Mouse (Mus musculus): ENCODE results near the gene Ssu72. TPM values are rescaled to one million over a fixed set of nuclear protein-coding genes. Genes with fewer than 3 reads are reported as not detected.

The Ssu72 gene
- polyA plus RNA-seq, 1 experiment from 2014 or later = 156 TPM

GRCm38 (mm10) chr4:155703425-155703929 lies 1.1 kb upstream of the Ssu72 start:
- Histone ChIP-seq H3K27me3 (ENCODE audit: insufficient read depth, low read length) (no peaks in the 10 kb centered on the region), H3K4me2 (no peak overlapping the region), H3K9ac (no peak overlapping the region), H3K27ac (ENCODE audit: low read depth) (no peak overlapping the region), H3K9me3 (ENCODE audit: low read depth, low read length) (no peaks in the 10 kb centered on the region), H3K36me3 (ENCODE audit: insufficient read depth) (no peaks in the 10 kb centered on the region), H3K4me3 (ENCODE audit: low read depth, low read length) (no peak overlapping the region), H3K4me1 (ENCODE audit: insufficient read depth) (peaks cover 5% of the 10 kb centered on the region; the same call in 1 of the 2 replicates)
- no peak for ATAC-seq (ENCODE audit: insufficient read depth)
- WGBS = 93% methylated on average over 4 of the region's 4 CpGs
- no peak for TF ChIP-seq CTCF (IDR thresholded peaks at IDR 0.05; ENCODE audit: low read depth)
- DNase-seq = no peak

GRCm38 (mm10) chr4:155705592-155705929 lies 961 bp downstream of the Ssu72 start:
- peak overlapping the region; percentile 97 for H3K27ac ChIP-seq (ENCODE audit: low read depth)
- no peaks in the 10 kb centered on the region for H3K9me3 ChIP-seq (ENCODE audit: low read depth, low read length)
- peak overlapping the region; percentile 87 for H3K9ac ChIP-seq
- H3K4me2 ChIP-seq = peak overlapping the region; percentile 89
- WGBS = under 1% methylated on average over 19 of the region's 19 CpGs
- H3K27me3 ChIP-seq (ENCODE audit: insufficient read depth, low read length) = no peaks in the 10 kb centered on the region
- peak overlapping the region; percentile 95 for H3K4me3 ChIP-seq (ENCODE audit: low read depth, low read length)
- H3K36me3 ChIP-seq (ENCODE audit: insufficient read depth) = no peaks in the 10 kb centered on the region
- no peak for ATAC-seq (ENCODE audit: insufficient read depth)
- peak; percentile 30 for DNase-seq
- peaks cover 5% of the 10 kb centered on the region; the same call in 1 of the 2 replicates for H3K4me1 ChIP-seq (ENCODE audit: insufficient read depth)
- TF ChIP-seq CTCF (IDR thresholded peaks at IDR 0.05; ENCODE audit: low read depth) = no peak

- H3K27me3 ChIP-seq (ENCODE audit: insufficient read depth, low read length) = no peaks in the 10 kb centered on the region
- WGBS = 68% methylated on average over 2 of the region's 2 CpGs
- H3K9me3 ChIP-seq (ENCODE audit: low read depth, low read length) = no peaks in the 10 kb centered on the region
- ATAC-seq (ENCODE audit: insufficient read depth) (no peak), DNase-seq (peak; percentile 9)
- 0 out of 2 replicates have a peak overlapping the region, but pooled peaks have one; percentile 7 for H3K4me2 ChIP-seq
- H3K9ac ChIP-seq = no peak overlapping the region
- peaks cover 5% of the 10 kb centered on the region; the same call in 1 of the 2 replicates for H3K4me1 ChIP-seq (ENCODE audit: insufficient read depth)
- TF ChIP-seq CTCF (IDR thresholded peaks at IDR 0.05; ENCODE audit: low read depth) = no peak
- H3K27ac ChIP-seq (ENCODE audit: low read depth) = no peak overlapping the region
- H3K4me3 ChIP-seq (ENCODE audit: low read depth, low read length) = no peak overlapping the region
- no peaks in the 10 kb centered on the region for H3K36me3 ChIP-seq (ENCODE audit: insufficient read depth)
Observed at GRCm38 (mm10) chr4:155708582-155708981, 4.0 kb downstream of the Ssu72 start.

GRCm38 (mm10) chr4:155708988-155709387 lies 4.4 kb downstream of the Ssu72 start:
- Histone ChIP-seq H3K36me3 (ENCODE audit: insufficient read depth) (no peaks in the 10 kb centered on the region), H3K9me3 (ENCODE audit: low read depth, low read length) (no peaks in the 10 kb centered on the region), H3K27me3 (ENCODE audit: insufficient read depth, low read length) (no peaks in the 10 kb centered on the region), H3K4me3 (ENCODE audit: low read depth, low read length) (no peak overlapping the region), H3K4me2 (0 out of 2 replicates have a peak overlapping the region, but pooled peaks have one; percentile 7), H3K4me1 (ENCODE audit: insufficient read depth) (peaks cover 5% of the 10 kb centered on the region; the same call in 1 of the 2 replicates), H3K9ac (no peak overlapping the region), H3K27ac (ENCODE audit: low read depth) (no peak overlapping the region)
- TF ChIP-seq CTCF (IDR thresholded peaks at IDR 0.05; ENCODE audit: low read depth) = no peak
- no peak for ATAC-seq (ENCODE audit: insufficient read depth)
- DNase-seq = no peak

- no peak for TF ChIP-seq CTCF (IDR thresholded peaks at IDR 0.05; ENCODE audit: low read depth)
- DNase-seq (peak; percentile 49), ATAC-seq (ENCODE audit: insufficient read depth) (no peak)
- Histone ChIP-seq H3K4me2 (0 out of 2 replicates have a peak overlapping the region, but pooled peaks have one; percentile 8), H3K36me3 (ENCODE audit: insufficient read depth) (peaks cover 17% of the 10 kb centered on the region), H3K27me3 (ENCODE audit: insufficient read depth, low read length) (no peaks in the 10 kb centered on the region), H3K27ac (ENCODE audit: low read depth) (no peak overlapping the region; the same call in 1 of the 2 replicates), H3K4me3 (ENCODE audit: low read depth, low read length) (no peak overlapping the region), H3K4me1 (ENCODE audit: insufficient read depth) (peaks cover 5% of the 10 kb centered on the region; the same call in 1 of the 2 replicates), H3K9me3 (ENCODE audit: low read depth, low read length) (no peaks in the 10 kb centered on the region), H3K9ac (no peak overlapping the region)
- WGBS = 61% methylated on average over 6 of the region's 6 CpGs
Observed at GRCm38 (mm10) chr4:155710521-155711252, 6.1 kb downstream of the Ssu72 start.

- DNase-seq (peak; percentile 29), ATAC-seq (ENCODE audit: insufficient read depth) (no peak)
- Histone ChIP-seq H3K27me3 (ENCODE audit: insufficient read depth, low read length) (no peaks in the 10 kb centered on the region), H3K36me3 (ENCODE audit: insufficient read depth) (peaks cover 34% of the 10 kb centered on the region), H3K9ac (no peak overlapping the region), H3K4me2 (no peak overlapping the region), H3K4me1 (ENCODE audit: insufficient read depth) (no peaks in the 10 kb centered on the region), H3K27ac (ENCODE audit: low read depth) (no peak overlapping the region), H3K9me3 (ENCODE audit: low read depth, low read length) (no peaks in the 10 kb centered on the region), H3K4me3 (ENCODE audit: low read depth, low read length) (no peak overlapping the region)
- WGBS = 59% methylated on average over 4 of the region's 4 CpGs
- peak; percentile 64 for TF ChIP-seq CTCF (IDR thresholded peaks at IDR 0.05; ENCODE audit: low read depth)
Observed at GRCm38 (mm10) chr4:155721668-155722083, 17.1 kb downstream of the Ssu72 start.

GRCm38 (mm10) chr4:155727993-155728392 lies 23.4 kb downstream of the Ssu72 start:
- Histone ChIP-seq H3K27ac (ENCODE audit: low read depth) (no peak overlapping the region), H3K9ac (no peak overlapping the region), H3K4me3 (ENCODE audit: low read depth, low read length) (no peak overlapping the region), H3K4me2 (no peak overlapping the region), H3K4me1 (ENCODE audit: insufficient read depth) (no peaks in the 10 kb centered on the region), H3K9me3 (ENCODE audit: low read depth, low read length) (no peaks in the 10 kb centered on the region), H3K36me3 (ENCODE audit: insufficient read depth) (peaks cover 38% of the 10 kb centered on the region), H3K27me3 (ENCODE audit: insufficient read depth, low read length) (no peaks in the 10 kb centered on the region)
- DNase-seq = no peak
- WGBS = 66% methylated on average over 2 of the region's 2 CpGs
- no peak for TF ChIP-seq CTCF (IDR thresholded peaks at IDR 0.05; ENCODE audit: low read depth)
- no peak for ATAC-seq (ENCODE audit: insufficient read depth)

Measured in lung, embryonic 14.5 days (tissue).